Mouse (Mus musculus) limb, embryonic 13.5 days (tissue): Measurements from ENCODE around the gene Rgl3. TPM values are rescaled to one million over a fixed set of nuclear protein-coding genes. Genes with fewer than 3 reads are reported as not detected.

Experiments used
- ATAC-seq: fragments of 200-750 bp; cut with Nextera tagmentation; 2 replicates; pipeline ENCODE4 v1.8.0; 2017; ENCODE audit warnings: low read depth, moderate number of reproducible peaks, moderate TSS enrichment; ENCODE audit not compliant: low FRiP score
- H3K27ac ChIP-seq: fragments of 300-500 bp; sonication (generic); 2 replicates; pipeline ENCODE4 v1.5.1; 2015; ENCODE audit warnings: inconsistent platforms, mild to moderate bottlenecking, moderate library complexity
- H3K27me3 ChIP-seq: fragments of 300-500 bp; sonication (generic); 2 replicates; pipeline ENCODE4 v1.6.1; 2015; ENCODE audit warnings: mild to moderate bottlenecking, inconsistent platforms
- H3K36me3 ChIP-seq: fragments of 300-500 bp; sonication (generic); 2 replicates; pipeline ENCODE4 v1.6.1; 2015; ENCODE audit warnings: inconsistent platforms, mild to moderate bottlenecking, moderate library complexity
- H3K4me1 ChIP-seq: fragments of 300-500 bp; sonication (generic); 2 replicates; pipeline ENCODE4 v1.6.1; 2015; ENCODE audit warnings: inconsistent platforms
- H3K4me2 ChIP-seq: fragments of 300-500 bp; sonication (generic); replicated peaks from 2 replicates; pipeline ENCODE4 v1.6.1; 2015; ENCODE audit warnings: inconsistent platforms, mild to moderate bottlenecking, moderate library complexity
- H3K4me3 ChIP-seq: fragments of 300-500 bp; sonication (generic); 2 replicates; pipeline ENCODE4 v1.5.1; 2015; ENCODE audit warnings: moderate library complexity, mild to moderate bottlenecking, inconsistent platforms
- H3K9ac ChIP-seq: fragments of 300-500 bp; sonication (generic); 2 replicates; pipeline ENCODE4 v1.6.1; 2015; ENCODE audit warnings: mild to moderate bottlenecking, inconsistent platforms
- H3K9me3 ChIP-seq: fragments of 300-500 bp; sonication (generic); 2 replicates; pipeline ENCODE4 v1.6.1; 2016; ENCODE audit warnings: inconsistent platforms
- WGBS: fragments of 180-500 bp; shearing (Covaris S2); methylation state at CpG from one replicate; pipeline ENCODE4 v1.1.7; 2015; 5-methylcytosine and 5-hydroxymethylcytosine counted together
- polyA plus RNA-seq: library from polyadenylated mRNA; unstranded; fragments of >200 nt; fragmentation: Nextera tagmentation; extraction: Ambion mirVana; gene quantifications from 2 replicates; pipeline ENCODE4 v1.2.1, GENCODE M21; 2015

Gene Rgl3
- 1.6 TPM in 2 replicates for polyA plus RNA-seq

DNA sequence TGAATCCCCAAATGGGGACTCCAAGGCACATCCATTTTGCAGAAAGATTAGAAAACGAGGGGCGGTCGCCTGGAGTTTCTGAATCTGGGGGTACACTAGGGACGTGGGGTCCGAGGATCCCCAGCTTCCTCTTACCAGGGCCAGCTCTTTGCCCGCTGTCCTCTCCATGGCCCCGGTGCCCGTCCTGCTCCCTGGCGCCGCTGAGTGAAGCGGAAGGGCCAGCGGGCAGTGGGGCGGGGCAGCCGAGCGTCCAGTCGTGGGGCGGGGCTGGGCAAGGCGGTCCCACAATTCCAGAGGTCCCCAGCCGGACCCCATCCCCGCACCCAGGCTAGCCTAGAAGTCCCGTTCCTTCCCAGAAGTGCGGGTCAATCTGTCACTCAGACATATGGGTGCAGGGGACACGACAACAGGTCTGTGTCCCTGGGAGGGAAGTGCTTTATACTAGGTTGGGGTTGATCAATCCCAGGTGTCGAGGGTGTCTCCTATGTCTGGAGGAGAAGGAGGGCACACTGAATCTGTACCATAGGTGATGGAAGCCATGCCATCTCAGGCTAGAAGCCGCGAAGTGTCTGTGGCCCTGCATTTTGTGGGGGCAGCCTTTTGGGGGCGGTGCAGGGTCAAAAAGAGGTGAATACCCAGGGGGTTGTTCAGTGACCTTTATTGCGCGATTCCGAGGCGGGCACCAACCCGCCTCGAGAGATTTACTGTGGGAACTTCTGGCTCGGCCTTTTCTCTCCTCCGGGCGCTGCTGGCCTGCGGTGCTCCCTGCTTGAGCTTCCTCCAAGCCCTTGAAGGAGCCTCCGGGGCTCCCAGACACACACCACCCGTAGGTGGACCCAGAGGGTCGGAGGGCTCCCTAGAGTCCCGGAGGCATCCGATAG, at the start of gene Rgl3:
TSS of gene Rgl3 (minus strand) at position 217 of the 881 bp plus-strand sequence.
- Histone ChIP-seq H3K9ac (peak within 1 kb of the TSS; percentile 63), H3K4me1 (peaks cover 26% of the 10 kb centered on the region), H3K36me3 (no peaks in the 10 kb centered on the region), H3K4me3 (peak within 1 kb of the TSS; percentile 45), H3K9me3 (no peaks in the 10 kb centered on the region), H3K27me3 (peaks cover 93% of the 10 kb centered on the region), H3K27ac (no peak within 1 kb of the TSS), H3K4me2 (peak within 1 kb of the TSS; percentile 76)
- no peak for ATAC-seq
- WGBS = under 1% methylated on average over 42 of the region's 42 CpGs

GRCm38 (mm10) chr9:22037826-22038225, 48.6 kb upstream of the Rgl3 start:
- H3K9ac ChIP-seq = no peak overlapping the region
- H3K4me1 ChIP-seq = peaks cover 5% of the 10 kb centered on the region; the same call in 1 of the 2 replicates
- H3K9me3 ChIP-seq = 0 out of 2 replicates have a peak, but pooled peaks cover 5% of the 10 kb centered on the region
- ATAC-seq = no peak
- 79% methylated on average over 10 of the region's 10 CpGs for WGBS
- H3K27ac ChIP-seq = no peak overlapping the region
- H3K4me3 ChIP-seq = no peak overlapping the region
- H3K36me3 ChIP-seq = no peaks in the 10 kb centered on the region
- H3K27me3 ChIP-seq = no peaks in the 10 kb centered on the region; the same call in 1 of the 2 replicates
- no peak overlapping the region for H3K4me2 ChIP-seq

GRCm38 (mm10) chr9:22035300-22036044, 46.2 kb upstream of the Rgl3 start:
- no peak overlapping the region for H3K4me3 ChIP-seq
- H3K36me3 ChIP-seq = no peaks in the 10 kb centered on the region
- H3K9ac ChIP-seq = no peak overlapping the region
- no peak overlapping the region for H3K4me2 ChIP-seq
- 0 out of 2 replicates have a peak, but pooled peaks cover 5% of the 10 kb centered on the region for H3K9me3 ChIP-seq
- 59% methylated on average over 6 of the region's 6 CpGs for WGBS
- no peaks in the 10 kb centered on the region; the same call in 1 of the 2 replicates for H3K27me3 ChIP-seq
- H3K27ac ChIP-seq = no peak overlapping the region
- H3K4me1 ChIP-seq = peaks cover 5% of the 10 kb centered on the region; the same call in 1 of the 2 replicates
- no peak; the same call in 1 of the 2 replicates for ATAC-seq

DNA sequence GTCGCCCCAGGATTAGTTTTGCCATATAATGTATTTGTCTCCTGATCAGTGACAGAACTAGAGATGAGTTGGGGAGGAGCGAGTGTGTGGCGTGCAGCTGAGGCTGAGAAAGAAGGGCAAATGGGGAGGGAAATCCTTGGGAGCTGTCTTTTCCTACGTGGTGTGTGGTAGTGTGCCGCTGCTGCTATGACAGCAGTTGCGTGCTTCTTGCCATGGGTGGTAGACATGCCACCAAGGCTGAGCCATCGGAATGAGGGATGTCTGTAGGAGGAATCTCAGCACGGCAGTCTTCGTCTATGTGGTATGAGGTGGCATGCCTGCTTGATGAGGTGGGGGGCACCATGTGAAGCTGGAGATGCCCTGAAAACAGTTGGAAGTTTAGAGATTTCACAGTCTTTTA, 41.1 kb upstream of the Rgl3 start:
- Histone ChIP-seq H3K9ac (no peak overlapping the region), H3K27ac (no peak overlapping the region), H3K4me2 (no peak overlapping the region), H3K36me3 (no peaks in the 10 kb centered on the region), H3K27me3 (no peaks in the 10 kb centered on the region; the same call in 1 of the 2 replicates), H3K4me1 (peaks cover 2% of the 10 kb centered on the region; the same call in 1 of the 2 replicates), H3K4me3 (no peak overlapping the region), H3K9me3 (0 out of 2 replicates have a peak, but pooled peaks cover 5% of the 10 kb centered on the region)
- 92% methylated on average over 9 of the region's 9 CpGs for WGBS
- ATAC-seq = no peak

DNA sequence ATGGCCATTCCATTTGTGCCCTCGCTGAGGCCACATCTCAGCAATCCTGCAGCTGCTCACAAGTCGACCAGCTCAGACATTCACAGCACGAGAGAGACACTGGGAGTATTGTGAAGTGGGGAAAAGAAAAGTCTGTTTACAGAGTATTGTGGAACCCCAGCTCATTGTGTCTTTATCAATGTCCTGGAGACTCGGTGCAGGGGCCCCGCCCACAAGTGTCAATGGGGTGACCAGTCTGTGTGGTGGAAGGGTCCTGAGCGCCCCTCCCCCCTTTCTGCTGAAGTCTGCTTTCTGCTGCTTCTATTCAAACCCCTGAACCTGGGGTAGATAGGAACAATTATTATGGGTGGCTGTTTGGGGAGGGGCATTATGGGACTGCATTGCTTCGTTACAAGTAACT, 39.2 kb upstream of the Rgl3 start:
- Histone ChIP-seq H3K9me3 (no peaks in the 10 kb centered on the region), H3K36me3 (no peaks in the 10 kb centered on the region), H3K27ac (no peak overlapping the region), H3K4me1 (no peaks in the 10 kb centered on the region), H3K4me3 (no peak overlapping the region), H3K27me3 (peaks cover 3% of the 10 kb centered on the region; the same call in 1 of the 2 replicates), H3K9ac (no peak overlapping the region), H3K4me2 (no peak overlapping the region)
- WGBS = 65% methylated on average over 7 of the region's 7 CpGs
- ATAC-seq = no peak

- ATAC-seq = no peak
- 45% methylated on average over 8 of the region's 8 CpGs for WGBS
Observed at GRCm38 (mm10) chr9:22024592-22024991, 35.3 kb upstream of the Rgl3 start.

DNA sequence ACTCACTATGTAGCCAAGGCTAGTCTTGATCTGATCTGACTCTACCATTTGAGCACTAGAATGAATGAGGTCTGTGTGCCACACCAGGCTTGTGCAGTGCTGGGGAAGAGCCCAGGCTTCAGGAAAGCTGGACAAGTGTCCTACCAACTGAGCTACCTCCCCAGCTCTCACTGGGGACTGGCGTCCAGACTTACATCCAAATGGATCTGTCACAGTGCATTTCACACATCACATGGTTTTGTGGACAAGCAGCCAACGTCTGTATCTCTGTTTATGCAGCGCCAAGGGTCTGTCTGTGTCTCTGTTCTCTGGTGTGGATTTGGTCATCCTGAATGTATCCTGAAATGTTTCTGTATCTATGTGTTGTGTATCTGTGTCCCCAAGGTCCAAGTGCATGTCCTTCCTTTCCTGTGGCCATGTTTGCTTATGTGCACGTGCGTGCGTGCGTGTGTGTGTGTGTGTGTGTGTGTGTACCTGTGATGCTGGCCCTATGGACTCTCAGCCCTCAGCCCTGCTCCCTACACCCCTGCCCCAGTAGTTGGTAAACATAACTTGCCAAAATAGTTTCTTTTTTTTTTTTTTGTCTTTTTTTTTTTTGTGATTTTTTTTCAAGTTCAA, 28.1 kb upstream of the Rgl3 start:
- Histone ChIP-seq H3K27ac (no peak overlapping the region), H3K36me3 (peaks cover 26% of the 10 kb centered on the region), H3K4me1 (no peaks in the 10 kb centered on the region), H3K4me2 (no peak overlapping the region), H3K9ac (no peak overlapping the region), H3K27me3 (no peaks in the 10 kb centered on the region), H3K9me3 (no peaks in the 10 kb centered on the region), H3K4me3 (no peak overlapping the region)
- no peak for ATAC-seq
- 86% methylated on average over 7 of the region's 7 CpGs for WGBS

More at GRCm38 (mm10) chr9:22024592-22024991, 35.3 kb upstream of the Rgl3 start:
- Histone ChIP-seq H3K9ac (no peak overlapping the region), H3K36me3 (no peaks in the 10 kb centered on the region), H3K27ac (no peak overlapping the region), H3K4me1 (no peaks in the 10 kb centered on the region), H3K4me2 (no peak overlapping the region), H3K27me3 (peaks cover 3% of the 10 kb centered on the region; the same call in 1 of the 2 replicates), H3K4me3 (no peak overlapping the region), H3K9me3 (no peaks in the 10 kb centered on the region)

DNA sequence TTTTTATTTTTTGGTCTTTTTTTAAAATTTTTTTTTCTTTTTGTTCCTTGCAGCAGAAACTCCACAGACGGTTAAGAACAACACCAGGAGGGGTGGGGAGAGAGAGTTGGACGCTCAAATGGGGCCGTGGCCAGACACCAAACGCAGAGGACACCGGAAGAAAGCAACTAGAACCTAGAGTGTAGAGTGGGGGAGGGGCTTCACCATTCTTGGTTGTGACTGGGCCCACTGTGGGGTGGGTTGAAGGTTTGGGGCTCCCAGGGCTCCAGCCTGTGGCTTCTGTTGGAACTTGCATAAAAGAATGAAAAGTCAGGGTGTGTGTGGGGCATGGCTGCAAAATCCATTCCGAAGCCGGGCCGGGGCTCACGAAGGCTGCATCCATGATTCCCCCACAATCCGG, 27.0 kb upstream of the Rgl3 start:
- Histone ChIP-seq H3K36me3 (peaks cover 36% of the 10 kb centered on the region), H3K9me3 (no peaks in the 10 kb centered on the region), H3K4me1 (no peaks in the 10 kb centered on the region), H3K27ac (no peak overlapping the region), H3K4me3 (no peak overlapping the region), H3K4me2 (no peak overlapping the region), H3K9ac (no peak overlapping the region), H3K27me3 (no peaks in the 10 kb centered on the region)
- WGBS = 58% methylated on average over 10 of the region's 10 CpGs
- ATAC-seq = no peak

DNA sequence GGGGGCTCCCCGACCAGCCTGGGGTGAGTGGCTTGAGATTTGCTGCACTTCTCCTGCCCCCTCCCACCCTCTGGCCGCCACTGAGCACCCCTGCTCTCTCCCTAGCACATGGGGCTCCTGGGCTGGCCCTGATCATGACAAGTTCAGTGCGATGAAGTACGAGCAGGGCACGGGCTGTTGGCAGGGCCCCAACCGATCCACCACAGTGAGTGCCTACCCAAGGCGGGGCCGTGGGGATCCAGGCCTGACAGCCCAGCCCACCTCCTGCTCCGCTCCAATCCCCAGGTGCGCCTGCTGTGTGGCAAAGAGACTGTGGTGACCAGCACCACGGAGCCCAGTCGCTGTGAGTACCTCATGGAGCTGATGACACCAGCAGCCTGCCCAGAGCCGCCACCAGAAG, 23.5 kb upstream of the Rgl3 start:
- peaks cover 72% of the 10 kb centered on the region for H3K36me3 ChIP-seq
- ATAC-seq = no peak
- no peak overlapping the region for H3K4me2 ChIP-seq
- H3K27ac ChIP-seq = no peak overlapping the region
- H3K27me3 ChIP-seq = no peaks in the 10 kb centered on the region
- no peaks in the 10 kb centered on the region for H3K4me1 ChIP-seq
- 91% methylated on average over 13 of the region's 13 CpGs for WGBS
- no peak overlapping the region for H3K4me3 ChIP-seq
- no peaks in the 10 kb centered on the region for H3K9me3 ChIP-seq
- no peak overlapping the region for H3K9ac ChIP-seq

- ATAC-seq = no peak
- H3K9me3 ChIP-seq = no peaks in the 10 kb centered on the region
- H3K36me3 ChIP-seq = peaks cover 88% of the 10 kb centered on the region
- no peak overlapping the region for H3K9ac ChIP-seq
- H3K27me3 ChIP-seq = no peaks in the 10 kb centered on the region
- H3K4me2 ChIP-seq = no peak overlapping the region
- no peaks in the 10 kb centered on the region for H3K4me1 ChIP-seq
- WGBS = 91% methylated on average over 5 of the region's 5 CpGs
- H3K4me3 ChIP-seq = no peak overlapping the region
- H3K27ac ChIP-seq = no peak overlapping the region
Observed at GRCm38 (mm10) chr9:22011055-22011454, 21.8 kb upstream of the Rgl3 start.

GRCm38 (mm10) chr9:22004546-22004945, 15.3 kb upstream of the Rgl3 start:
- Histone ChIP-seq H3K9me3 (no peaks in the 10 kb centered on the region), H3K4me1 (peaks cover 23% of the 10 kb centered on the region), H3K4me2 (peak overlapping the region; percentile 93; the same call in 1 of the 2 replicates), H3K4me3 (peak overlapping the region; percentile 67; the same call in 1 of the 2 replicates), H3K36me3 (peaks cover 58% of the 10 kb centered on the region), H3K27me3 (no peaks in the 10 kb centered on the region), H3K27ac (no peak overlapping the region), H3K9ac (peak overlapping the region; percentile 26; the same call in 1 of the 2 replicates)
- ATAC-seq = no peak
- WGBS = 92% methylated on average over 12 of the region's 12 CpGs
